Mouse (Mus musculus): ENCODE measurements around the gene Wnt2b. TPM values are rescaled to one million over a fixed set of nuclear protein-coding genes. Genes with fewer than 3 reads are reported as not detected.

Gene Wnt2b
- total RNA-seq, 2 experiments from 2014 or later: 2.2 to 3.0 TPM

GRCm38 (mm10) chr3:104965991-104966554 is 4.4 kb upstream of the Wnt2b start:
- DNase-seq (ENCODE audit: extremely low spot score in 1 of 2, low spot score in 2 of 2): no peak

GRCm38 (mm10) chr3:104965070-104965855 is 3.5 kb upstream of the Wnt2b start:
- no peak for DNase-seq (ENCODE audit: extremely low spot score in 1 of 2, low spot score in 2 of 2)
- intact Hi-C loops (cut with DNase I): loop anchor here (5.0 to 10.0 kb wide), 2 partner anchors 88 to 190 kb away; no protein-coding TSS in a partner anchor

More at GRCm38 (mm10) chr3:104965991-104966554, 4.4 kb upstream of the Wnt2b start:
- intact Hi-C loops (cut with DNase I): loop anchor here (5.0 to 10.0 kb wide), 2 partner anchors 89 to 191 kb away; no protein-coding TSS in a partner anchor

GRCm38 (mm10) chr3:104963331-104964276 is 1.9 kb upstream of the Wnt2b start:
- intact Hi-C loops (cut with DNase I): loop anchor here (10.0 kb wide), 1 partner anchor 189 kb away; no protein-coding TSS in a partner anchor
- DNase-seq (ENCODE audit: extremely low spot score in 1 of 2, low spot score in 2 of 2): no peak

- no peak for DNase-seq (ENCODE audit: extremely low spot score in 1 of 2, low spot score in 2 of 2)
- intact Hi-C loops (cut with DNase I): loop anchor here (10.0 kb wide), 1 partner anchor 188 kb away; no protein-coding TSS in a partner anchor
Measured at GRCm38 (mm10) chr3:104962866-104963265, 1.1 kb upstream of the Wnt2b start.

- intact Hi-C loops (cut with DNase I): loop anchor here (10.0 kb wide), 1 partner anchor 187 kb away; no protein-coding TSS in a partner anchor
- peak in 1 of 2 experiments; percentile 57 for DNase-seq (ENCODE audit: extremely low spot score in 1 of 2, low spot score in 2 of 2)
Measured at GRCm38 (mm10) chr3:104962141-104962611, 455 bp upstream of the Wnt2b start.

- intact Hi-C loops (cut with DNase I): loop anchor here (10.0 kb wide), 1 partner anchor 186 kb away; no protein-coding TSS in a partner anchor
- DNase-seq (ENCODE audit: extremely low spot score in 1 of 2, low spot score in 2 of 2): no peak
Measured at GRCm38 (mm10) chr3:104960026-104961000, 1.4 kb downstream of the Wnt2b start.

GRCm38 (mm10) chr3:104956131-104956581 is 5.6 kb downstream of the Wnt2b start:
- intact Hi-C loops (cut with DNase I): no loop called here

GRCm38 (mm10) chr3:104954551-104954950 is 7.2 kb downstream of the Wnt2b start:
- no peak for DNase-seq (ENCODE audit: extremely low spot score in 1 of 2, low spot score in 2 of 2)
- intact Hi-C loops (cut with DNase I): no loop called here

More at GRCm38 (mm10) chr3:104956131-104956581, 5.6 kb downstream of the Wnt2b start:
- peak in 1 of 2 experiments; percentile 43 for DNase-seq (ENCODE audit: extremely low spot score in 1 of 2, low spot score in 2 of 2)

- intact Hi-C loops (cut with DNase I): no loop called here
Measured at GRCm38 (mm10) chr3:104954137-104954536, 7.6 kb downstream of the Wnt2b start.

GRCm38 (mm10) chr3:104952891-104953670 is 8.6 kb downstream of the Wnt2b start:
- intact Hi-C loops (cut with DNase I): no loop called here
- no peak for DNase-seq (ENCODE audit: extremely low spot score in 1 of 2, low spot score in 2 of 2)

More at GRCm38 (mm10) chr3:104954137-104954536, 7.6 kb downstream of the Wnt2b start:
- no peak for DNase-seq (ENCODE audit: extremely low spot score in 1 of 2, low spot score in 2 of 2)

GRCm38 (mm10) chr3:104950926-104951325 is 10.8 kb downstream of the Wnt2b start:
- no peak for DNase-seq (ENCODE audit: extremely low spot score in 1 of 2, low spot score in 2 of 2)
- intact Hi-C loops (cut with DNase I): no loop called here

GRCm38 (mm10) chr3:104944894-104945293 is 16.8 kb downstream of the Wnt2b start:
- intact Hi-C loops (cut with DNase I): no loop called here
- DNase-seq (ENCODE audit: extremely low spot score in 1 of 2, low spot score in 2 of 2): no peak

- no peak for DNase-seq (ENCODE audit: extremely low spot score in 1 of 2, low spot score in 2 of 2)
- intact Hi-C loops (cut with DNase I): no loop called here
Measured at GRCm38 (mm10) chr3:104943333-104943732, 18.4 kb downstream of the Wnt2b start.

- no peak for DNase-seq (ENCODE audit: extremely low spot score in 1 of 2, low spot score in 2 of 2)
- intact Hi-C loops (cut with DNase I): no loop called here
Measured at GRCm38 (mm10) chr3:104942682-104943081, 19.0 kb downstream of the Wnt2b start.

- DNase-seq (ENCODE audit: extremely low spot score in 1 of 2, low spot score in 2 of 2): no peak
- intact Hi-C loops (cut with DNase I): no loop called here
Measured at GRCm38 (mm10) chr3:104940691-104941090, 21.0 kb downstream of the Wnt2b start.

- no peak for DNase-seq (ENCODE audit: extremely low spot score in 1 of 2, low spot score in 2 of 2)
Measured at GRCm38 (mm10) chr3:104938327-104938726, 23.4 kb downstream of the Wnt2b start.

More at GRCm38 (mm10) chr3:104938327-104938726, 23.4 kb downstream of the Wnt2b start:
- intact Hi-C loops (cut with DNase I): no loop called here
